Mouse (Mus musculus): ENCODE data around the gene Zfp27.
"Not testable (repeated sequence)": the region's sequence is repeated elsewhere in the genome, so short reads cannot be mapped to it uniquely, and the experiment has no call there.

Zfp27 gene

DNA sequence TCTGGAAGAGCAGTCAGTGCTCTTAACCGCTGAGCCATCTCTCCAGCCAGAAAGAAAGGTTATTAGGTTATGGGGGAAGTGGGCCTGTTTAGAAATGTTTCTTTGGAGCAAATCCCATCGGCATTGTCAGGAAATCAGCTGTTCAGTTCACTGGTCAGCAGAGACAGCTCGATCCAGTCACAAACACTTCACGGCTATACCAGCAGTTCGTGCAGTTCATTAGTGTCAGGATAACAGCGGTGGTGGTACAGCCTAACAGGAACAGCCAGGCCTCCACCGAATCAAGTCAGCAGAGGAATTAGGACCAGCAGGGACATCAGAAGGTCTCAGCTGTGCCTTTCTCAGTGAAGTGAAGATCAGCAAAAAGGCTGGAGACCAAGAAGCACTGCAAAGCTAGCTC, 25.5 kb downstream of the Zfp27 start:
- DNase-seq: no peak

DNA sequence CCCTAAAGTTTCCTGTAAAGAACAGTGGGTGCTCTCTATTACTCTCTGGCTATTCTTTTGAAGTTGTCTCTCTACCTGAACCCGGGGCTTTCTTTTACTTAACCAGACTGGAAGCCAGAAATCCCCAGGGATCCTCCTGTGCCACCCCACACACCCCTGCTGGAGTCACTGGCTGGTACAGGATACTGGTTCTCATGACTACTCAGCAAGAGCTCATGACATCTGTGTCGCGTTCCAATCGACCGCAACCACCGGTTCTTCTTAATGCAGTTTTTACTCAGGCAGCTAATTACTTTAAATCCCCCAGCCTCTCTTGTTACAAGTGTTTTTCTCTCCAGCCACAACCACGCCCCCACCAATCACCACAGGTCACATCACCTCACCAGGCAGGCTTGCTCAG, 26.3 kb downstream of the Zfp27 start:
- no peak for DNase-seq

DNA sequence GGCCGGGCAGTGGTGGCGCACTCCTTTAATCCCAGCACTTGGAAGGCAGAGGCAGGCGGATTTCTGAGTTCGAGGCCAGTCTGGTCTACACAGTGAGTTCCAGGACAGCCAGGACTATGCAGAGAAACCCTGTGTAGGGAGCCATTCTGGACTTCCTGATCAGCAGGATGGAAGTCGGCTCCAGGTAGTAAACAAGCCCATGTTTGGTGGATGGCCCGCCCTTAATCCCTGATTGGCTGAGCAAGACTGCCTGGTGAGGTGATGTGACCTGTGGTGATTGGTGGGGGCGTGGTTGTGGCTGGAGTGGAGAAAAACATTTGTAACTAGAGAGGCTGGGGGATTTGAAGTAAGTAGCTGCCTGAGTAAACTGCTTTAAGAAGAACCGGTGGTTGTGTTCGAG, 28.8 kb downstream of the Zfp27 start:
- not testable (repeated sequence) for DNase-seq

DNA sequence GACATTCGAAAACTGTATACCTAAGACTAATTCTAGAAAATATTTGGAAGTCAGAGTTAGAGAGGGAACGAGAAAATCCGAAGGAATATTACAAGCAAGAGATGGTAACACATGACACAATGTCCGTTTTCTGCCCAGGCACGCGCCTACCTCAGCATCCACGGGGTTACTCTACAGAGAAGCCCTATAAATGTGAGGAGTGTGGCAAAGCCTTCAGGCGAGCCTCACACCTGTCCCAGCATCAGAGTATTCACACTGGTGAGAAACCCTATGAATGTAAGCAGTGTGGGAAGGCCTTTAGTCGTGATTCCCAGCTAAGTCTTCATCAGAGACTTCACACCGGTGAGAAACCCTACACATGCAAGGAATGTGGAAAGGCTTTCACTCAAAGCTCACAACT, 32.1 kb downstream of the Zfp27 start:
- no peak for DNase-seq

GRCm38 (mm10) chr7:29861660-29862059, 44.7 kb downstream of the Zfp27 start:
- no peak for DNase-seq

- peak; percentile 79 to 88 for DNase-seq
These were observed 46.5 kb downstream of the Zfp27 start, which contains the start of gene Zfp420 for GRCm38 (mm10) chr7:29859532-29860517. Zfp420 (plus strand) TSS chr7:29859979.

DNA sequence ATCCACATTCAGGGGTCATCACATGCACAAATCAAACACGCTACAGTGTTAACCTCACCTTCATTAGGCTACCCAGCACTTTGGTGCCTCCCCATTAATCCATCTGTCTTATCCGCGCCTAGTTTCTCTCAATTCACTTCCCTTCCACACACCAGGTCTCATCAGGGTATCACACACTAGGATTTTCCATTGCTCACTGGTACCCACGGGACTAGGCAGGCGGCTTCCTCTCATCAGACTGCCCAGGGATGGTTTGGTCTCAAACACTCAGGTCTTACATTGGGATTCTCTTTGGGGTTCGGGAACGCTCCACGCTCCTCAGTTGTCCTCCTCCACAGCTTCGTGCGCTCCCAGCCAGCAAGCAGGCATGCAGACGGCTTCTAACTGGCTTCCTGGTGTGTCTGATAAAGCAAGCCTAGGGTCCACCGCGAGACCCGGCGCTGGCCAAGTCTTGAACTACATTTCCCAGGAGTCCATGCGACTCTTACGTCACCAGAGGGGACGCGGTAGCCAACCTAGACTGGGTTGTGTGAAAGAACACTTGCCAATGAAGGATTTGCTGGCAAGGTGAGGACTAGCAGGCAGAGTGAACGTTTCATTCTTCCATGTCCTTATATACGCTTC, 53.0 kb downstream of the Zfp27 start, which contains the start of gene Zfp940:
Zfp940 (minus strand) TSS at position 451 of the 624 bp plus-strand sequence.
- peak; percentile 66 to 81 for DNase-seq

GRCm38 (mm10) chr7:29852831-29853218, 53.5 kb downstream of the Zfp27 start:
- no peak for DNase-seq

DNA sequence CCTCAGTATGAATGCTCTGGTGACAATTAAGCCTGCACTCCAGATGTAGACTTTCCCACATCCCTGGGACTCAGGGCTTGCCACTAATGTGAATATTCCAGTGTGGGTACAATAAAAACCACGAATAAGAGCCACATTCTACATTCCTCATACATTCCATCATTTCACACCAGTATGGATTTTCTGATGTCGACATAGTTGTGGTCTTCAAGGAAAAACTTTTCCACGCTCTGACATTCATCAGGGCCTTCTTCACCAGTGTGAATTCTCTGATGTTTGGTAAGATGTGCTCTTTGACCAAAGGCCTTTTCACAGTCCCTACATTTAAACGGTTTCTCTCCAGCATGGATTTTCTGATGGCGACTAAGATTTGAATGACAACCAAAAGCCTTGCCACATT, 61.8 kb downstream of the Zfp27 start:
- no peak for DNase-seq
